Mouse (Mus musculus) left cerebral cortex, postnatal 4 days (tissue): ENCODE measurements around the gene Prelid3b. TPM values are rescaled to one million over a fixed set of nuclear protein-coding genes. Genes with fewer than 3 reads are reported as not detected.

Experiments used
- DNase-seq: peaks from one replicate; pipeline ENCODE4 v3.0.0-alpha.2; 2022
- intact Hi-C: fragments of 180-260 bp; cut with DNase I; formaldehyde crosslinking; loops from one replicate; pipeline ENCODE4 v1.15.1; 2025
- total RNA-seq, 2 experiments: library from RNA; stranded (reverse); gene quantifications; 2 replicates each; pipeline ENCODE4 v1.2.3; 2021

Prelid3b gene
- 10 to 100 TPM; 54.4 to 57.0 TPM for total RNA-seq

DNA sequence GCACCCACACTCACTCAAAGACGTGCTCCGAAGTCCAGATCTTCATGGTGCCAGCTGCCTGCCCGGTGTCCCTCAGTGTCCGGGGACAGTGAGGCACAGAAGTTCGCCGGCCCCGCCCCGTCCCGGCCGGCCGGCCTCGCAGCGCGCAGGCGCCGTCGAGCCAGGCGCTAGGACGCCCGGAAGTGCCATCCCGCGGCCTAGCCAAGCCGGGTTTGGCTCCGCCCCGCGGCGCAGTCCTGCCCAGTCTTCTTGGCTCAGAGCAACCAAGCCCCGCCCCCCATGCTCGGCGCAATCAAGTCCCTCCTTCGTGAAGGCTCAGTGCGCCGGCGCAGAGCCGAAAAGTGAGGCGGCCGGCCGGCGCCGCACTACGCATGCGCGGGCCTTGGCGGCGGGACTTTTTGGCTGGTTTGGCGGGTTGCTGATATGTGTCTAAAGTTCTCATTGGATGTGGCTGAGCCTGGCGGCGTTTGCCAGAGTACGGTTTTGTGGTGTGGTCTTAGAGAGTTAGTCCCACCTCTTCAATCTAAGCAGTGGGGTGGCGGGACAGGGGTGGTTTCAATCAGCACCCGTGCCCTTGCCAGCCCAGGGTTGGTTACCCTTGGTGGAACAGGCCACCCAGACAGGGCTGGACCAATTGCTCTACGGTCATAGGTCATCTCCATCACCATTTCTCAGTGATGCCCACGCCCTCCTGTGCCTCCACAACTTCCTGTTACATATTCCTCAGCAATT, at the start of gene Prelid3b:
Gene Prelid3b, minus strand, starts transcription at position 264 of the 732 bp plus-strand sequence.
- intact Hi-C loops = loop anchor here (10.0 kb wide), 1 partner anchor 202 kb away; no protein-coding TSS in a partner anchor

DNA sequence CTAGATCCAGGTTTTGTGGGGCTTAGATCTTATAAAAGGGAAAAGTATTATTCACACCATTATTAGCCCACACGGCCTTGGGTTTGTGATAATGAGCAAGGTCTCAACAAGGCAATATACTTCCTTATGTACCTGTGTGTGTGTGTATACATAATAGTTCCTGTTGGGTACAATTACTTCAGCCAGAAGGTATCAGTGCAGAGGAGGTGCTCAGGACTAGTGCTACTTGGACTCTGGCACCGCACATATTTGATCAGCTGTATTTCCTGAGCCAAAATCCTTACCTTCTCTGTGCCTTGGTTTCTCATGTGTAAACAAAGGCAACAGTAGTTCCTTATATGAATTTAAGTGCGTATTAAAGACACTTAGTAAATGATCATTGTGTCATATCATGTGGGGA, 49.3 kb upstream of the Prelid3b start:
- DNase-seq = no peak
- intact Hi-C loops = no loop called here

More for the DNA sequence above, at the start of gene Prelid3b:
- DNase-seq = peak; percentile 100

DNA sequence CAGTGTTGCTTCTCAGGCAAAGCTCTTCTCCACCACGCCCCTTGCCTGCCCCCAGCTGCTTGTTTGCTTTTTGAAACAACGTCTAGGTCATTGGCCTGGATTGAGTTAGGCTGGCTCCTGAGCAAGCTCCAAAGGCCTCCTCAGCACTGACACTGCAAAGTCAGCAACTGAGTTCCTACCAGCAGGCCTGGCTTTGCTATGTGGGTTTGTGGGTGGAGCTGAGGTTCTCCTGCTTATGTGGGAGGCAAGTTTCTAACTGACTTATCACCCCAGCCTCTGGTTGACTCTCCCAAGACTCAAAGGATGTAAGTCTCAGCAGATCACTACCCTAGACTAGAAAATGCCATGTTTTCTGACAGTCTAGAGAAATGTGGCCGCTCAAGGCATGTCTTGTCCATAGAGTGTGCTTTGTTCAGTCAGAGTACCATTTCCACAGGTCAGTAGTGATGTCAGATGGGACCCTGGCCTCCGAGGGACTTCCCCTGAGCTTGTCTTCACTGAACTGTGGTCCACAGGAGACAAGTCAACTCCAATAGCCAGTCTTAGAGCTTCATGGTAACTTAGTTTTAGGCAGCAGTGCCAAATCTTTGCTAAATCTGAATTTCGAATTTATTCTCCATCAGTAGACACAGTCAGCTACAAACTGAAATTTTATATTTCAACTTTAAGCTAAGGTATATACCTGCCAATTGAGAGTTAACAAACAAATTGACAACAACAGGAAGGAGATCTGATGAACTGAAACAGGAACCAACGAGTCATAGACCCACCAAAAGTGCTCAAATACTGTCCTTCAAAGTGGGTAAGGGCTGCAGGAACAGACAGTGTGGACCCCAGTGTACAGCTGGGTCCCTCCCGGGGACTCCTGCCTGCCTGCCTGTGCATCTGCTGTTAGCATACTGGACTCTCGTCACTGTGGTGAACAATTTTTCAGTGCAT, 44.5 kb upstream of the Prelid3b start:
- intact Hi-C loops = no loop called here
- no peak for DNase-seq

DNA sequence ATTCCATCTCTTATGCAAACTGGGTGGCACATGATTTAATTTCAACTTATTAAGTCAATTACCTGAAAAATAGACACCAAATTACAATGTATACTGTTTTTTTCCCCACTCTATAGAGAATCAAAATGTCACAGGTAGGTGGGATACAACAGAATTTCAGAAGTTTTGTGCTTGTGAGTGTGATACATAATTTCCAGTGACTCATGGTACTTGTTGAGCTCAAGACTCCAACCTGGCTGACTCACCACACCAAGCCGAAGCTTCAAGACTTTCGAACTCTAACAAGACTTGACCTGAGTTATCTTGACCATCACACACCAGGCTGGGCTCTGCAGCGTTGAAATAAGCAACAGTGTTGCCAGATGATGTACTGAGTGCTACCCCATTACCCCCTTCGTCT, 42.0 kb upstream of the Prelid3b start:
- intact Hi-C loops = no loop called here
- DNase-seq = no peak

DNA sequence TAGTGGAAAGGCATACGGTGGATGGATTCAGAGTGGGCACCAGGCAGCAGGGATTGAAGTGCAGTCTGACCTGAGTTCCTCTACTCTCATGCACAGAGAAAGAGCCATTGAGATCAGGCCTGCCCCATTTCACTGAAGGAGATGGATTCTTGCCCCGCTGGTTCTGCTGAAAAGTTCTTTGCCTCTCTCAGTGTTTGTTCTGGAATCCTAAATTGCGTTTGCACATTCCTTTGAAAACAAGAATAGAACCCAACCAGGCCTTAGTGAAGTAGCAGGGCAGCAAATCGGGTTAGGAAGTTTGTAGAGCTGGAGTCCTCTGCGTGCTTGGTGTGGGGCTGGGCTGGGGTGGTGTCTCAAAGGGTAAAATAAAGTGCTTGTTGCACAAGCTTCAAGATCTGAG, 40.9 kb upstream of the Prelid3b start:
- intact Hi-C loops = no loop called here
- DNase-seq = no peak

DNA sequence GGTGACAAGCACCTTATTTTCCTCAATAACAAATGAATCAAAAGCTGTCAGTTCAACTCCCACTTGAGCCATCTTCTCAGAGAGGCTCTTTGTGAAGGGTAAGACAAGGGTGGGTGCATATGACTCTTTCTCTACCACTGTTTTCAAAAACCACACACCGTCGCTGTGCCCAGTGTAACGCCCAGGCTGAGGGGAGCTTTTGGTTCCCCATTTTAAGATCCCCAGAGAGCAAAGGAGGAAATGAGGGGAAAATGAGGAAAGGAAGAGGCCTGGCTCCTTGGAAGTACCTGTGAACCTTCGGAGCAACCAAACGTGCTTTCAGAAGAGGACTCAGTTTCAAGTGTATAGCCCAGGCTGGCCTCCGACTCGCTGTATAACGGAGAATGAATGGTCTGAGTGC, 36.9 kb upstream of the Prelid3b start:
- intact Hi-C loops = no loop called here
- no peak for DNase-seq

DNA sequence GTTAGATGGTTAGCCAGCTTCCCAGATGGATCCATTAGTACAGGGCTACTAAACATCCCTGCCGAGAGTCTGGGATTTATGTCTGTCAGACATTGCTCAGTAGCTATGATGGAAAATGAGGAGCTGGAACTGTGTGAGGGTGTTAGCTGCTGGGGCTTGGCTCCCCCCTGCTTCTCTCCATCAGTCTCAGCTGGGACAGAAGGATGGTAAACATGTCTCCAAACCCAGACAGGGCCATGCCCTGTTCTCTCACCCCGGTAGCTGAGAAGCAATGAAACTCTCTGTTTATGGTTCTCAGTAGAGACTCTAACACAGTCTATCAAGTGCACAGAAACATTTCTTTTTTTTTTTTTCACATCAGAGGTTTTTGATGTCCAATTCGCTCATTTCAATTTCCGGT, 35.1 kb upstream of the Prelid3b start:
- intact Hi-C loops = no loop called here
- no peak for DNase-seq

DNA sequence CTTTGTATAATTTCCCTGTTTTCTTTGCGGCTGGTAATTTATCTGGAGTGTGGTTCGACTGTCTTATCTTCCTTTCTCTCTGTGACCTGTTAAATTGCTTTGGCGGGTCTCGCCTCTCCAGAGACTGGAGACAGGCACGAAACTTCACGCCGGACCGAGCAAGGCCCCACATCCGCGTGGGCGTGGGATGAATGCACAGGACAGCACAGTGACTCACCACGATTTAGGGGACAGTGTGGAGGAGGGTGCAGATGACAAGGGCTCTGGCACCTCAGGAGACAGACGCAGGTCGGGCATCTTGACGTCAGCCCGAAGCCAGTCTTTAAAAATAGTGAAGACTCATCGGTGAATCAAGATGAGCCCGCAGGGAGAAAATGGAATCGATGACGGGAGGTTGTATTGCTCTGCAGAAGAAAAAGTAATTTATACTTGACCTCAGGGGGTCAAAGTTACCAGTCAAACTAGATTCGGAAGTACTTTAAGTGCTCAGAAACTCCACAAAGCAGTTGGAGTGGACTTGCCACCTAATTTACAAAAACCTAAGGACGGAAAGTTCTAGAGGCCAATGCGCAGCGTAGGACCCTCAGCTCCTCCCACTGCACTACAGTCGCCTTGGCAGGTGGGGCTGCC, 30.1 kb upstream of the Prelid3b start:
- no peak for DNase-seq
- intact Hi-C loops = no loop called here

DNA sequence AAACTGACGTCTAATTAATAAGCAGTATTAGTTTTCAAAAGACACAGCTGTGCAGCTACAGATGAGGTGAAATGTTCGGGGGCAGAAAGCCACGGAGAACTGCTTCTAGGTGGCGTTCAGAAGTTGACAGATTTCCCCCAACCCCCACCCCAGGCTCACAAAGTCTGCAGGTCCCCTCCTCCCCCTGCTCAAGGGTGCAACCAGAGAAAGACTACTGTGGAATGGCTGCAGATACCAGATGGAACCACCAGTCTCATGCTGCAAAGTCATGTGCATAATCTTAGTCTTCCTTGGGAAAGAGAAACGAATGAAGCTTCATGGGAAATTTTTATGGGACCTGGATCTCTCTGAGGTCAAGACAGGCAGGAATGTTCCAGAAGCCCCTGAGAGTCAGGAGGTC, 29.4 kb upstream of the Prelid3b start:
- intact Hi-C loops = no loop called here
- no peak for DNase-seq

DNA sequence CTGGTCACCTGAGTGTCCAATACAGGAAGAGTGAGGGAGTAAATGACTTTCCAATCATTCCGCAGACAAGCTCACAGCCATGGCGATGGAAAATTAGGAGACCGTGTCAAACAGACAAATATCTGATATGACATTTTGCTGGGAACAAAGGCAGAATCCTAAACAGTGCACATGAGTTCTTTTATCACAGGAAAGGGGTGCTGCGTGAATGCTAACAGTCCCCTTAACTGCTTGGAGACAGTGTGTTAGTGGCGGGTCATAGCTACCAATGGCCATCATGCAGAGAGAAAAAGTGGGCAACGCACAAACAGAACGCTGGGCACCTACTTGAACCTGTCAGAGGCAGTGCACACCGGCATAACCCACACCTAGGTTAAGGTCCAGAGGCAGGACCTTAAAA, 28.6 kb upstream of the Prelid3b start:
- intact Hi-C loops = no loop called here

DNA sequence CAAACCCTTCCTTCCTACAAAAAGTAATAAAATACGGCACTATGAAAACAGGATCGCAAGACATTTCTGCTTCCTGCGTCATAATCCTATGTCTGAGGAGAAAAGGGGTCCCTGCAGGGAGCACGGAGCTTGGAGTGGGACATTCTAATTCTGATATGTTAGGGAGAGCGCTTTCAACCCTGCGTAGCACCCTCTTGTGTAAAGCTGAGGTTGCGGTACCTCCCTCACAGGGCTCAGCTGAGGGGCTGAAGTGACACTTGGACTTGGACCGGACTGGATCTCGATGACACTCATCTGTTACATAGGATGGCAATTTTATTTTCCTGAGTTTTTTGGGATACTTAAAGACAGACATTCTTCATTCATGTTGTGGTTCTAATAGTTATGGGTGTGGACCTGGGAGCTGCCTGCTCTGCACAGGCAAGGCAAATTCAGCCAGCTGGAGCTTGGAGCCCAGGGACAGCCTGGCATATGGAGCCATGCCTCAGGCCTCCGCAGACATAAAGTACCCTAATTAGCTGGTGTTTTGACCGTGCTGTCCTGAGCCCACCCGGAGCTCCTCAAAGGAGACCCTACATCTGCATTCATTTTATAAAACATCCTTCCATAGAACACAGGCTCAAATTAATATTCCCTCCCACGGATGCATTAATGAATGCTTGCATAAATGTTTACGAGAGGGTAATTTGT, 28.1 kb upstream of the Prelid3b start:
- intact Hi-C loops = no loop called here
- DNase-seq = no peak

More for the DNA sequence above, 28.6 kb upstream of the Prelid3b start:
- DNase-seq = no peak

DNA sequence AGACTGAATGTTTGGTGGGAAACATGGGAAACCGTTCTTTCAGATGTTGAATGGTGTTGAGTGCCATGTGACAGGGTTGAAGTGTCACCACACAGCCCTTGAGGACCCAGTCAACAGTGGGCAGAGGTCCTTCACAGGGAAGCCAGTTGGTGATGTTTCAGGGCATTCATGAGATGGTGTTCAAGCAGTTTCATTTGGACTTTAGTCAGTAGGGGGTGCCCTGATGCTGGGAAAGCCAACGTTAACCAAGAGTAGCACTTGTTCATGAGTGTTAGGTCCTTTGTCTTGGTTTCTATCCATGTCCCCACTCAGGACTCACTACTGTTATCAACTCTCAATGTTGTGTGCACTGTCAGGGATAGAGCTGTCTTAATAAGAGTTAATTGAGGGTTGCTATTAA, 20.0 kb upstream of the Prelid3b start:
- intact Hi-C loops = no loop called here
- DNase-seq = no peak

DNA sequence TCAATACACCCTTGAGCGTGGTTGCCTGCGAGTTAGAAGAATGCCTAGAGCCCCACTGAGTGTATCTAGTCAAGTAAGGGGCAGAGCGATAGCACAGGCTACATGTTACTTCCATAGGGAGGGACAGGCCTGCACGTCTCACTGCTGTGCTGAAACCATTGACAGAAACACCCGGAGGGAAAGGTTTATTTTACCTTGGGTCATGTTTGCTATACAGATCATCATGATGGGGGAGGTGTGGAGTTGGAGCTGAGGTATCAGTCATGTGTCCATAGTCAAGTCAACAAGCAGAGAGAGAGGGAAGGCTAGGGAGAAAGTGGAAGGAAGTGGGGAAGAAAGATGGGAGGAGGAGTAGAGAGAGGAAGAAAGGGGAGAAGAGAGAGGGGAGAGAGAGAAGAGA, 14.1 kb upstream of the Prelid3b start:
- no peak for DNase-seq
- intact Hi-C loops = no loop called here

DNA sequence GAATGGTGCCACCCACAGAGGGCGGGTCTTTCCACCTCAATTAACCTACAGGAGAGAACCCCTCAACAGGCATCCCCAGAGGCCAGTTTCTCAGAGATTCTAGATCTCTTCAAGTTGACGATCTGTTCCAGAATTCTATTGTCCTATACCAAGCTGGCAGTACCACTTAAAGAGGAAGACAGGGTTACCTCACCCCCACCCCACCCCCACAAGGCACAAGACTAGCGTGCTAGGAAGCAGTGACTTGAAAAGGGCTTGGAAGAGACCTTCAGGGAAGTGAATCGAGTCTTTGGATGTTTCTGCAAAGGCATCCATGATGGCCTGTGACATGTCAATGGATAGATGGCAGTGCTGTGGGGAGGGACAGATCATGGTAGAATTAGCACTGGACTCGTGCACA, 5.9 kb upstream of the Prelid3b start:
- no peak for DNase-seq
- intact Hi-C loops = loop anchor here (10.0 kb wide), 1 partner anchor 196 kb away; no protein-coding TSS in a partner anchor

DNA sequence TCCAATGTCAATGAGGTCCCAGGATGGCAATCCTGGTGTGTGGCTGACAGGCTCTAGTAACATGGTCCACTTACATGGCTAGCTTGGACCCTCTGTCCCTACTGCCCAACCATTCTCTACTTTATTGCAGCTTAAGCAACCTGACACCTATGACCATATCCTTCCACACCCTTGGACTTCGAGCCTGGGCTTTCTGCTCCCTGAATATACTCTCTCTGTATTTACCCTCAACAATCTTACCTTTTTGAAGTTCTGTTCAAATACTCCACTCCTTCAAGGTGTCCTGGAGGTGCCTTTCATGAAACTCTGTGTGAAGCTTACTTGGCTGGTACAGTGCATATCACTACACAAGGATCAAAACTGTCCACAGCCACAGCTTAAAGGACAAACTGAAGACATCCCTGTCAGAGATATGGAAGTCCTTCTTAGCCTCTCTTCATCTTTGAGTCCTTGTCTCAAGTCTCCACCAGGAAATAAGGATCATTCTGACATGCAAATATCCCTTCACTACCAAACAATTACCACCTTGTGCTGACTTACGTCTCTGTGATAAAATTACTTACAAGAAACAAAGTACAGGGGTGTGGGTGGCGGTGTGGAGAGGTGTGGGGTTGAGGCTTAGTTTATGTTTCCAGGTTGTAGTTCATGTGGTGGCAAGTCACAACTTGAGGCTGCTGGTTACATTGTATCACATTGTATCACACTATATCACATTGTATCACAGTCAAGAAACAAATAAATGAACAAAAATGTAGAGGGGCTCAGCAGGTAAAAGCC, 4.8 kb upstream of the Prelid3b start:
- intact Hi-C loops = loop anchor here (10.0 kb wide), 1 partner anchor 197 kb away; no protein-coding TSS in a partner anchor
- DNase-seq = no peak

DNA sequence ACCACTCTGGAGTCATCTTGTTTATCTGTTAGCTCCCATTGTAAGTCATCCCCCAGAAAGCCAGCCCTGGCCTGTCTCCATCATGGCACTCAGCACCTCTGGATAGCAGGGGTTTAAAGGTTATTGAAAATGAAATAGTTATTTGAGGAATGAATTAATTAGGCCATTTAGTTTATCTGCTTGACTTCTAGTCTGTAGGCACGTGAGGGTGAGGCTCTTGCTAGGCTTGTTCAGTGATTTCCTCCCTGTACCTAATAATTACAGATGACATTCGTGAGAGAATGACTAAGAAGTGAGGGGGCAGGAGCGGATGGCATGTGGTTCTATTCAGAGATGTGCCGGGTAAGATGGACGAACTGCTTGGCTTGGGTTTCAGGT, 658 bp upstream of the Prelid3b start:
- intact Hi-C loops = loop anchor here (10.0 kb wide), 1 partner anchor 201 kb away; no protein-coding TSS in a partner anchor
- no peak for DNase-seq

DNA sequence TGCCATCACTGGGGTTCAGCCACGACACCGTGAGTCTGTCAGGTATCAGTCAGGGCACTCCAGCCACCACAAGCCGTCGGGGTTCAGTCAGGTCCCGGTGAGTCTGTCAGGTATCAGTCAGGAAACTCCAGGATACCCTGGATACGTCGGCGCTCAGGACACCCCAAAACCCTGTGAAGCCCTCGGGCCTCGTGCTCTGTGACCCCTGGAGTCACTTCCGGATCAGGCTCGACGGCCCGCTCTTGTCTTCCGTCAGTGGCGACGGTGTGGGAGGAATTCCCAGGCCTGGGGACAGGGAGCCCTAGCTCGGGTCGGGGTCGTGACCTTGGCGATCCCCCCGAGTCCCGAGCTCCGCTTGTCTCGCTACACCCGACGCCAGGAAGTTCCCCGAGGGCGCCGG, 474 bp downstream of the Prelid3b start:
- no peak for DNase-seq
- intact Hi-C loops = loop anchor here (10.0 kb wide), 1 partner anchor 202 kb away; no protein-coding TSS in a partner anchor

DNA sequence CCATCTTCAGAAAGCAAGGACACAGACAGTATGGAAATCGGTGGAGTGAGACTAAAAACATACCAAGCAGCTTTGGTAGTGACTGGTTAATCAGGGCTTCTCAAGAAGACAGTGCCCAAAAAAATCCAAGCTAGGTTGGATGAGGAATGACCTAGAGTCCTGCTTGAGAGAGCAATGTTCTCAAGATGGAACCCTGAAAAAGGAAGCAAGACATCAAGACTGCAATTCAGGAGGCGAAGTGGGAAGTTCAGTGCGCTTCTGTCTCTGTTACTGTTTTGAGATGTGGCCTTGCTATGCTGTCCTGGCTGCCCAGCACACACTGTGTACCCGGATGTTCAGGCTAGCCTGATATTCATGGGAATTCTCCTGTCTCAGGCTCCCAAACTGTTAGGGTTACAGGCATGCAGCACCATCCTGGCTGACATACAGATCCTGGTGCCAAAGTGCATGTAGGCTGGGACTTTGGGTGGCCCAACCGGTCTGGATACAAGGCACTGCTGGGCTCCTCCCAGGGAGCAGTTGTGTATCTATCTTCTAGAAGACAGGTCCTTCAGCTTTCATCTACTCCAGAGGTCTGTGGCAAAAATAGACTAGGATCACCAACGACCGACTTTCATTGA, 2.0 kb downstream of the Prelid3b start:
- intact Hi-C loops = loop anchor here (10.0 kb wide), 1 partner anchor 204 kb away; no protein-coding TSS in a partner anchor

DNA sequence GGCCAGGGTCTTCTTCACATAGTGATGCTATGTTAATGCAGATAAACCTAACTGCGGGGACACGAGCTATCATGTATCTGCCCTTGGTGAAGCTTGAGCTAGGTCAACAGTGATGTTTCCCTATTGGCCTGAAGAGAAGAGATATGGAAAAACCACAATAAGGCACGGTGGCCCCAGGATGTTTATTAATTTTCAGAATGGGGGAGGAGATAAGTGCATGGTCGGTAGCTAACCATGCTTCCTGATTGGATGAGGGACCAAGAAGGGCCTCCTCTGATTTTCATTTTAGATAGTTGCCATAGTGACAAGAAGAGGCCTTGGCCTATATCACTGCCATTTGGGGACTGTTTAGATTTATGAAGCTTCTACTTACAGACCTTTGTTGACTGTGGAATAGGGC, 2.5 kb downstream of the Prelid3b start:
- DNase-seq = no peak
- intact Hi-C loops = loop anchor here (10.0 kb wide), 1 partner anchor 204 kb away; no protein-coding TSS in a partner anchor

More for the DNA sequence above, 2.0 kb downstream of the Prelid3b start:
- DNase-seq = no peak
